Mouse (Mus musculus) forebrain, embryonic 12.5 days (tissue): Measurements from ENCODE around the gene Klk1b22. TPM values are rescaled to one million over a fixed set of nuclear protein-coding genes. Genes with fewer than 3 reads are reported as not detected.
"Not testable (repeated sequence)": the region's sequence is repeated elsewhere in the genome, so short reads cannot be mapped to it uniquely, and the experiment has no call there.

Experiments used
- ATAC-seq: fragments of 200-750 bp; cut with Nextera tagmentation; 2 replicates; pipeline ENCODE4 v1.8.0; 2017; ENCODE audit warnings: moderate TSS enrichment; ENCODE audit not compliant: low FRiP score
- H3K27ac ChIP-seq: fragments of 300-500 bp; sonication (generic); 2 replicates; pipeline ENCODE4 v1.5.1; 2016; ENCODE audit warnings: mild to moderate bottlenecking
- H3K27me3 ChIP-seq: fragments of 300-500 bp; sonication (generic); 2 replicates; pipeline ENCODE4 v1.6.1; 2016; ENCODE audit warnings: mild to moderate bottlenecking
- H3K36me3 ChIP-seq: fragments of 300-500 bp; sonication (generic); replicated peaks from 2 replicates; pipeline ENCODE4 v1.6.1; 2016; ENCODE audit warnings: mild to moderate bottlenecking
- H3K4me1 ChIP-seq: fragments of 300-500 bp; sonication (generic); 2 replicates; pipeline ENCODE4 v1.6.1; 2016
- H3K4me2 ChIP-seq: fragments of 300-500 bp; sonication (generic); 2 replicates; pipeline ENCODE4 v1.6.1; 2016; ENCODE audit warnings: mild to moderate bottlenecking, moderate library complexity
- H3K4me3 ChIP-seq: fragments of 300-500 bp; sonication (generic); replicated peaks from 2 replicates; pipeline ENCODE4 v1.5.1; 2016; ENCODE audit warnings: mild to moderate bottlenecking
- H3K9ac ChIP-seq: fragments of 300-500 bp; sonication (generic); 2 replicates; pipeline ENCODE4 v1.6.1; 2016; ENCODE audit warnings: mild to moderate bottlenecking
- H3K9me3 ChIP-seq: fragments of 300-500 bp; sonication (generic); 2 replicates; pipeline ENCODE4 v1.6.1; 2016
- WGBS: fragments of 180-500 bp; shearing (Covaris S2); methylation state at CpG from one replicate; pipeline ENCODE4 v1.1.7; 2016; 5-methylcytosine and 5-hydroxymethylcytosine counted together
- polyA plus RNA-seq: library from polyadenylated mRNA; unstranded; fragments of >200 nt; fragmentation: Nextera tagmentation; extraction: Ambion mirVana; gene quantifications from 2 replicates; pipeline ENCODE4 v1.2.1, GENCODE M21; 2016

Klk1b22 gene
- not detected in 2 replicates for polyA plus RNA-seq

GRCm38 (mm10) chr7:44112373-44112772 lies at the start of gene Klk1b22:
Gene Klk1b22, plus strand, starts transcription at chr7:44112673.
- WGBS: 73% methylated on average over 4 of the region's 4 CpGs
- H3K27ac ChIP-seq: no peak within 1 kb of the TSS
- no peak within 1 kb of the TSS for H3K4me2 ChIP-seq
- no peak for ATAC-seq
- no peaks in the 10 kb centered on the region for H3K4me1 ChIP-seq
- no peak within 1 kb of the TSS for H3K4me3 ChIP-seq
- H3K27me3 ChIP-seq: no peaks in the 10 kb centered on the region
- no peak within 1 kb of the TSS for H3K9ac ChIP-seq
- H3K9me3 ChIP-seq: no peaks in the 10 kb centered on the region
- H3K36me3 ChIP-seq: no peaks in the 10 kb centered on the region

GRCm38 (mm10) chr7:44072117-44072516 lies 40.4 kb upstream of the Klk1b22 start:
- Histone ChIP-seq H3K27me3 (no peaks in the 10 kb centered on the region), H3K36me3 (no peaks in the 10 kb centered on the region), H3K4me1 (no peaks in the 10 kb centered on the region), H3K4me3 (no peak overlapping the region), H3K27ac (no peak overlapping the region), H3K9ac (no peak overlapping the region), H3K9me3 (no peaks in the 10 kb centered on the region), H3K4me2 (no peak overlapping the region)
- no peak for ATAC-seq
- WGBS: 66% methylated on average over 2 of the region's 2 CpGs

GRCm38 (mm10) chr7:44077703-44078102 lies 34.8 kb upstream of the Klk1b22 start:
- H3K27me3 ChIP-seq: no peaks in the 10 kb centered on the region
- no peak for ATAC-seq
- H3K4me2 ChIP-seq: no peak overlapping the region
- H3K9ac ChIP-seq: no peak overlapping the region
- WGBS: 55% methylated on average over 1 of the region's 1 CpGs
- H3K4me1 ChIP-seq: no peaks in the 10 kb centered on the region
- H3K36me3 ChIP-seq: no peaks in the 10 kb centered on the region
- peaks cover under 1% of the 10 kb centered on the region; the same call in 1 of the 2 replicates for H3K9me3 ChIP-seq
- H3K4me3 ChIP-seq: no peak overlapping the region
- no peak overlapping the region for H3K27ac ChIP-seq

GRCm38 (mm10) chr7:44096111-44096510 lies 16.4 kb upstream of the Klk1b22 start:
- WGBS: 100% methylated on average over 1 of the region's 1 CpGs
- Histone ChIP-seq H3K9ac (no peak overlapping the region), H3K27ac (no peak overlapping the region), H3K9me3 (no peaks in the 10 kb centered on the region), H3K27me3 (no peaks in the 10 kb centered on the region), H3K4me2 (no peak overlapping the region), H3K4me3 (no peak overlapping the region), H3K4me1 (no peaks in the 10 kb centered on the region), H3K36me3 (no peaks in the 10 kb centered on the region)
- no peak for ATAC-seq

GRCm38 (mm10) chr7:44102028-44102427 lies 10.4 kb upstream of the Klk1b22 start, which contains the start of gene Klk1b21:
Gene Klk1b21, plus strand, starts transcription at chr7:44102328.
- H3K4me2 ChIP-seq, ATAC-seq, H3K27ac ChIP-seq, H3K9me3 ChIP-seq, H3K27me3 ChIP-seq, H3K36me3 ChIP-seq, H3K4me3 ChIP-seq, H3K9ac ChIP-seq, H3K4me1 ChIP-seq: not testable (repeated sequence)
- WGBS: 89% methylated on average over 3 of the region's 3 CpGs

GRCm38 (mm10) chr7:44123445-44123844 lies 11.0 kb downstream of the Klk1b22 start:
- Histone ChIP-seq H3K27ac (no peak overlapping the region), H3K27me3 (no peaks in the 10 kb centered on the region), H3K9me3 (no peaks in the 10 kb centered on the region), H3K4me2 (no peak overlapping the region), H3K36me3 (no peaks in the 10 kb centered on the region), H3K9ac (no peak overlapping the region), H3K4me3 (no peak overlapping the region), H3K4me1 (no peaks in the 10 kb centered on the region)
- ATAC-seq: no peak
- WGBS: 93% methylated on average over 6 of the region's 6 CpGs

- H3K4me2 ChIP-seq: no peak within 1 kb of the TSS
These were observed 24.0 kb downstream of the Klk1b22 start, which contains the start of gene Klk1b16 for GRCm38 (mm10) chr7:44136467-44136866. Gene Klk1b16, plus strand, starts transcription at chr7:44136767.

More at GRCm38 (mm10) chr7:44136467-44136866, 24.0 kb downstream of the Klk1b22 start, which contains the start of gene Klk1b16:
- no peaks in the 10 kb centered on the region for H3K4me1 ChIP-seq
- no peak within 1 kb of the TSS for H3K27ac ChIP-seq
- no peak within 1 kb of the TSS for H3K9ac ChIP-seq
- 95% methylated on average over 3 of the region's 3 CpGs for WGBS
- no peaks in the 10 kb centered on the region for H3K9me3 ChIP-seq
- H3K4me3 ChIP-seq: no peak within 1 kb of the TSS
- no peaks in the 10 kb centered on the region for H3K36me3 ChIP-seq
- H3K27me3 ChIP-seq: no peaks in the 10 kb centered on the region
- ATAC-seq: no peak

Other genes with a start within 250 kb of the Klk1b22 start
- gene Klk4, start 231.5 kb upstream of the Klk1b22 start, polyA plus RNA-seq: not detected in 2 replicates
- not detected in 2 replicates for gene Klk15, start 178.9 kb upstream of the Klk1b22 start, polyA plus RNA-seq
- not detected in 2 replicates for gene Klk1b8, start 162.0 kb upstream of the Klk1b22 start, polyA plus RNA-seq
- not detected in 2 replicates for gene Klk1b1, start 145.9 kb upstream of the Klk1b22 start, polyA plus RNA-seq
- not detected in 2 replicates for gene Klk1b9, start 136.6 kb upstream of the Klk1b22 start, polyA plus RNA-seq
- gene Klk1b11, start 116.8 kb upstream of the Klk1b22 start, polyA plus RNA-seq: not detected in 2 replicates
- gene Klk1b26, start 100.5 kb upstream of the Klk1b22 start, polyA plus RNA-seq: not detected in 2 replicates
- not detected in 2 replicates for gene Klk1b27, start 60.4 kb upstream of the Klk1b22 start, polyA plus RNA-seq
- gene Klk1b21, start 10.3 kb upstream of the Klk1b22 start, polyA plus RNA-seq: not detected in 2 replicates
- not detected in 2 replicates for gene Klk1b16, start 24.1 kb downstream of the Klk1b22 start, polyA plus RNA-seq
- gene Klk1b24, start 75.6 kb downstream of the Klk1b22 start, polyA plus RNA-seq: not detected in 2 replicates
- gene Klk1b3, start 85.5 kb downstream of the Klk1b22 start, polyA plus RNA-seq: not detected in 2 replicates
- gene Klk1b4, start 94.8 kb downstream of the Klk1b22 start, polyA plus RNA-seq: not detected in 2 replicates
- gene Klk1b5, start 103.3 kb downstream of the Klk1b22 start, polyA plus RNA-seq: not detected in 2 replicates
- gene Klk1, start 112.7 kb downstream of the Klk1b22 start, polyA plus RNA-seq: not detected in 2 replicates
- gene Gm36864, start 123.5 kb downstream of the Klk1b22 start, polyA plus RNA-seq: not detected in 2 replicates
- 1.1 and 1.3 TPM in 2 replicates for gene 1700028J19Rik, start 134.0 kb downstream of the Klk1b22 start, polyA plus RNA-seq
- gene 2410002F23Rik, start 134.0 kb downstream of the Klk1b22 start, polyA plus RNA-seq: 195 and 203 TPM in 2 replicates
- 0.11 and 0.17 TPM in 2 replicates for gene Acp4, start 144.7 kb downstream of the Klk1b22 start, polyA plus RNA-seq
- gene Gm15517, start 148.8 kb downstream of the Klk1b22 start, polyA plus RNA-seq: not detected in 2 replicates
- 2.5 and 2.9 TPM in 2 replicates for gene Clec11a, start 194.2 kb downstream of the Klk1b22 start, polyA plus RNA-seq
- 7.7 and 8.0 TPM in 2 replicates for gene Shank1, start 197.6 kb downstream of the Klk1b22 start, polyA plus RNA-seq